Mouse (Mus musculus): Measurements from ENCODE around the gene Srrt.

DNA sequence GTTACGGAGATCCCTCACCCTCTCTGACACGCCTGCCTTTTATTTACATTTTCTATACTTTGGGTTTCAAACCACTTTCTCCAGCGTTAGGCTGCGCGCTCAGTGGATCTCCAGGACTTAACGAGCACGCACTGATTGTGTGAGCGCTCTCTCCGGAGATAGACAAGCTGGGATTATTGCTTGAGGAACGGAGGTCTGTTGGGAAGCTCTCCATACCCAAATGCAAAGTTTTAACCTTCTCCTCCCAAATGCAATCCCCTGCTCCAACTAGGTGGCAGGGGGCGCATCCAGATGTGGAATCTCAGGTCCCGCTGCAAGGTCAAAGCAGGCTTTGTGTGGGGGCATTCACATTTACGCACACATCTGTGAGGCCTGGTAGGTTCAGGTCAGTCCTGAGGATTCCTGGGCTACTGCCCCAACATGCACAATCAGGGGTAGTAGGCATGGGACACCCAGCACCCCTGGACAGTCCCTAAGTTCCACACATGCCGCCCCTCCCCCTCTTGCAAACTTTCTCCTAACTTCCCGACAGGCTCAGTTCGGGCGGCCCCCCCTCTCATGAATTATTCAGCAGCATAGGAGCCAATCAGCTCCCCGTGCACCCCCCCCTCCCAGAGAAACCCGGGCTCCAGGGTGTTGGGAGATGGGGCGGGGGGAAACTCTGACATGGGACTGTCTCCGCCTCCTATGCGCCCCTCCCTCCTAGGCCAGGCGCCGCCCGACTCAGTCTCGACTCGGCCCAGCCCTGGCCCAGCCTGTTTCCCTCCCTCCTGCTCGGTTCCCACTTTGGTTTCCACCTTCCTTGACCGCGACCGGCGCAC is 42.1 kb upstream of the Srrt start, which contains the start of gene Ephb4:
- TF ChIP-seq POLR2A (IDR thresholded peaks at IDR 0.05; ENCODE audit: extremely low read depth, insufficient read depth, low read length) (peak; percentile 90), CTCF (IDR thresholded peaks at IDR 0.05; ENCODE audit: low read depth, low read length) (no peak)
